Mouse (Mus musculus): ENCODE results near the gene Ddi2. TPM values are rescaled to one million over a fixed set of nuclear protein-coding genes. Genes with fewer than 3 reads are reported as not detected.

Gene Ddi2
- polyA plus RNA-seq, 1 experiment: 21.9 TPM

- H3K4me1 ChIP-seq (ENCODE audit: control insufficient read depth, insufficient read depth, low read length): peaks cover 10% of the 10 kb centered on the region; the same call in 1 of the 2 replicates
- no peak overlapping the region for H3K4me3 ChIP-seq (ENCODE audit: insufficient read depth, low read depth, low read length)
- TF ChIP-seq POLR2A (IDR thresholded peaks at IDR 0.05; ENCODE audit: low read depth, low read length) (no peak), CTCF (conservative IDR thresholded peaks at IDR 0.05; ENCODE audit: insufficient read depth, insufficient read length, low read depth, low read length) (no peak)
- no peaks in the 10 kb centered on the region for H3K36me3 ChIP-seq (ENCODE audit: control insufficient read depth, insufficient read depth, low read length)
- peak overlapping the region; percentile 50 for H3K27ac ChIP-seq (ENCODE audit: insufficient read depth, low read depth, low read length)
- peak; percentile 95 for DNase-seq
- 30% methylated on average over 9 of the region's 9 CpGs for WGBS
- H3K27me3 ChIP-seq (replicated peaks; ENCODE audit: control insufficient read depth, insufficient read depth, low read length): no peaks in the 10 kb centered on the region
Measured at GRCm38 (mm10) chr4:141741856-141742255, 18.6 kb upstream of the Ddi2 start.

- Histone ChIP-seq H3K36me3 (ENCODE audit: control insufficient read depth, insufficient read depth, low read length) (no peaks in the 10 kb centered on the region), H3K4me3 (ENCODE audit: insufficient read depth, low read depth, low read length) (no peak overlapping the region), H3K4me1 (ENCODE audit: control insufficient read depth, insufficient read depth, low read length) (peaks cover 13% of the 10 kb centered on the region; the same call in 1 of the 2 replicates), H3K27ac (ENCODE audit: insufficient read depth, low read depth, low read length) (no peak overlapping the region), H3K27me3 (replicated peaks; ENCODE audit: control insufficient read depth, insufficient read depth, low read length) (no peaks in the 10 kb centered on the region)
- TF ChIP-seq CTCF (conservative IDR thresholded peaks at IDR 0.05; ENCODE audit: insufficient read depth, insufficient read length, low read depth, low read length) (no peak), POLR2A (IDR thresholded peaks at IDR 0.05; ENCODE audit: low read depth, low read length) (no peak)
- WGBS: 84% methylated on average over 8 of the region's 8 CpGs
- no peak for DNase-seq
Measured at GRCm38 (mm10) chr4:141738015-141738414, 14.8 kb upstream of the Ddi2 start.

GRCm38 (mm10) chr4:141736856-141737255, 13.6 kb upstream of the Ddi2 start:
- TF ChIP-seq CTCF (conservative IDR thresholded peaks at IDR 0.05; ENCODE audit: insufficient read depth, insufficient read length, low read depth, low read length): no peak
- TF ChIP-seq POLR2A (IDR thresholded peaks at IDR 0.05; ENCODE audit: low read depth, low read length): no peak
- Histone ChIP-seq H3K4me3 (ENCODE audit: insufficient read depth, low read depth, low read length) (no peak overlapping the region), H3K27me3 (replicated peaks; ENCODE audit: control insufficient read depth, insufficient read depth, low read length) (no peaks in the 10 kb centered on the region), H3K4me1 (ENCODE audit: control insufficient read depth, insufficient read depth, low read length) (peaks cover 12% of the 10 kb centered on the region; the same call in 1 of the 2 replicates), H3K27ac (ENCODE audit: insufficient read depth, low read depth, low read length) (no peak overlapping the region), H3K36me3 (ENCODE audit: control insufficient read depth, insufficient read depth, low read length) (no peaks in the 10 kb centered on the region)
- WGBS: 73% methylated on average over 4 of the region's 4 CpGs
- no peak for DNase-seq

- no peak for DNase-seq
- no peak overlapping the region for H3K27ac ChIP-seq (ENCODE audit: insufficient read depth, low read depth, low read length)
- no peak for TF ChIP-seq CTCF (conservative IDR thresholded peaks at IDR 0.05; ENCODE audit: insufficient read depth, insufficient read length, low read depth, low read length)
- TF ChIP-seq POLR2A (IDR thresholded peaks at IDR 0.05; ENCODE audit: low read depth, low read length): no peak
- no peaks in the 10 kb centered on the region for H3K27me3 ChIP-seq (replicated peaks; ENCODE audit: control insufficient read depth, insufficient read depth, low read length)
- WGBS: 34% methylated on average over 9 of the region's 9 CpGs
- peak overlapping the region; percentile 9 for H3K4me3 ChIP-seq (ENCODE audit: insufficient read depth, low read depth, low read length)
- H3K36me3 ChIP-seq (ENCODE audit: control insufficient read depth, insufficient read depth, low read length): no peaks in the 10 kb centered on the region
- peaks cover 6% of the 10 kb centered on the region; the same call in 1 of the 2 replicates for H3K4me1 ChIP-seq (ENCODE audit: control insufficient read depth, insufficient read depth, low read length)
Measured at GRCm38 (mm10) chr4:141735206-141735560, 12.0 kb upstream of the Ddi2 start.

- TF ChIP-seq CTCF (conservative IDR thresholded peaks at IDR 0.05; ENCODE audit: insufficient read depth, insufficient read length, low read depth, low read length) (no peak), POLR2A (IDR thresholded peaks at IDR 0.05; ENCODE audit: low read depth, low read length) (peak; percentile 35)
- H3K27ac ChIP-seq (ENCODE audit: insufficient read depth, low read depth, low read length): peak overlapping the region; percentile 6; the same call in 1 of the 2 replicates
- H3K36me3 ChIP-seq (ENCODE audit: control insufficient read depth, insufficient read depth, low read length): no peaks in the 10 kb centered on the region
- 6% methylated on average over 24 of the region's 24 CpGs for WGBS
- DNase-seq: peak; percentile 96
- no peaks in the 10 kb centered on the region for H3K27me3 ChIP-seq (replicated peaks; ENCODE audit: control insufficient read depth, insufficient read depth, low read length)
- peaks cover 9% of the 10 kb centered on the region; the same call in 1 of the 2 replicates for H3K4me1 ChIP-seq (ENCODE audit: control insufficient read depth, insufficient read depth, low read length)
- H3K4me3 ChIP-seq (ENCODE audit: insufficient read depth, low read depth, low read length): peak overlapping the region; percentile 35
Measured at GRCm38 (mm10) chr4:141734446-141735205, 11.4 kb upstream of the Ddi2 start.

GRCm38 (mm10) chr4:141731766-141732165, 8.5 kb upstream of the Ddi2 start:
- WGBS: 60% methylated on average over 5 of the region's 5 CpGs
- peak overlapping the region; percentile 0; the same call in 1 of the 2 replicates for H3K27ac ChIP-seq (ENCODE audit: insufficient read depth, low read depth, low read length)

GRCm38 (mm10) chr4:141730401-141730800, 7.2 kb upstream of the Ddi2 start:
- Histone ChIP-seq H3K36me3 (ENCODE audit: control insufficient read depth, insufficient read depth, low read length) (no peaks in the 10 kb centered on the region), H3K4me1 (ENCODE audit: control insufficient read depth, insufficient read depth, low read length) (peaks cover 23% of the 10 kb centered on the region), H3K27ac (ENCODE audit: insufficient read depth, low read depth, low read length) (no peak overlapping the region), H3K4me3 (ENCODE audit: insufficient read depth, low read depth, low read length) (no peak overlapping the region), H3K27me3 (replicated peaks; ENCODE audit: control insufficient read depth, insufficient read depth, low read length) (no peaks in the 10 kb centered on the region)
- WGBS: 83% methylated on average over 13 of the region's 13 CpGs
- no peak for TF ChIP-seq POLR2A (IDR thresholded peaks at IDR 0.05; ENCODE audit: low read depth, low read length)
- TF ChIP-seq CTCF (conservative IDR thresholded peaks at IDR 0.05; ENCODE audit: insufficient read depth, insufficient read length, low read depth, low read length): no peak
- DNase-seq: no peak

More at GRCm38 (mm10) chr4:141731766-141732165, 8.5 kb upstream of the Ddi2 start:
- H3K27me3 ChIP-seq (replicated peaks; ENCODE audit: control insufficient read depth, insufficient read depth, low read length): no peaks in the 10 kb centered on the region
- H3K36me3 ChIP-seq (ENCODE audit: control insufficient read depth, insufficient read depth, low read length): no peaks in the 10 kb centered on the region
- peak; percentile 57 for DNase-seq
- no peak overlapping the region for H3K4me3 ChIP-seq (ENCODE audit: insufficient read depth, low read depth, low read length)
- no peak for TF ChIP-seq POLR2A (IDR thresholded peaks at IDR 0.05; ENCODE audit: low read depth, low read length)
- no peak for TF ChIP-seq CTCF (conservative IDR thresholded peaks at IDR 0.05; ENCODE audit: insufficient read depth, insufficient read length, low read depth, low read length)
- peaks cover 18% of the 10 kb centered on the region; the same call in 1 of the 2 replicates for H3K4me1 ChIP-seq (ENCODE audit: control insufficient read depth, insufficient read depth, low read length)

Measured in kidney, adult 2 months (tissue).